Mouse (Mus musculus): ENCODE measurements around the gene Hnrnpa0. TPM values are rescaled to one million over a fixed set of nuclear protein-coding genes. Genes with fewer than 3 reads are reported as not detected.

Gene Hnrnpa0
- polyA plus RNA-seq, 1 experiment from 2014 or later = 56.4 TPM

DNA sequence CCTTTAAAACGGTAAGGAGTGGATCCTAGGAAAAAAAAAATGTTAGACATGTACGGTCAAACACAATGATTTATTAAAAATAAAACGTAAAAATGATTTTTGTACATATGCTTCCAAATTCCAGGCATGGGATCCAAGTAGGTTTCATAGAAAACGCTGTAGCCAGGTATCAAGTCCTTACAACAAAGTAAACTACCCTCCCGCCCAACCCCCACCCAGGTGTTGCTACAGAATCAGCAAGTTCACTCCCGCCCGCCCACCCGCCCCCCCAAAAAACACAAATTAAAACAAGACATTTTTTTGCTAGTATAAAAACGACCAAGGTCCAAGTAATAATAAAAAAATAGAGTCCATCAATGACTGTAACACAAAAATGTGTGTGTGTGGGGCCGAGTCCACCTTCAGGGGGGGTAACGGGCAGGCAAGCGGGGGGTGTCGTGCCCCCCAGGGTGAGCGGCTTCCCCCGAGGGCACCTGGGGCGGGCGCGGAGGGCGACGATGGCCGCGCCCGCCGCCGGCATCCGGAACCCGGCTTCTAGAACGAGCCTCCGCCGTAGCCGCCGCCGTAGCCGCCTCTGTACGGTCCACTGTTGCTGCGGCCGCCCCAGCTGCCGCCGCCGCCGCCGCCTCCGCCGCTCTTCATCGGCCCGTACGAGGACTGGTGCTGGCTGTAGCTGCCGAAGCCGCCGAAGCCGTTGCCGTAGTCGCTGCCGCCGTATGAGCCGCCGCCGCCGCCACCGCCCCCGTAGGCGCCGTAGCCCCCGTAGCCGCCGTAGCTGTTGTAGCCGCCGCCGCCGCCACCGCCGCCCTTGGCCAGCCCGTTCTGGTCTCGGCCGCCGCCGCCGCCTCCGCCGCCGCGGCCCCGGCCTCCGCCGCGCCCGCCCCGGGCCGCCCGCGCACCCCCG is 1.2 kb downstream of the Hnrnpa0 start:
- H3K36me3 ChIP-seq = peaks cover 17% of the 10 kb centered on the region
- H3K27ac ChIP-seq = peak overlapping the region; percentile 99
- H3K4me1 ChIP-seq (replicated peaks) = peaks cover 29% of the 10 kb centered on the region
- under 1% methylated on average over 58 of the region's 92 CpGs for WGBS
- no peaks in the 10 kb centered on the region for H3K9me3 ChIP-seq
- H3K9ac ChIP-seq (replicated peaks) = peak overlapping the region; percentile 100
- no peak for ATAC-seq (ENCODE audit: insufficient number of reproducible peaks, insufficient read depth, low FRiP score, low TSS enrichment, low read depth)
- H3K27me3 ChIP-seq = no peaks in the 10 kb centered on the region
- peak overlapping the region; percentile 99 for H3K4me3 ChIP-seq (replicated peaks)
- H3K4me2 ChIP-seq = peak overlapping the region; percentile 75

- Histone ChIP-seq H3K9me3 (no peaks in the 10 kb centered on the region), H3K9ac (replicated peaks) (no peak overlapping the region; the same call in 1 of the 2 replicates), H3K4me1 (replicated peaks) (peaks cover 29% of the 10 kb centered on the region), H3K27ac (no peak overlapping the region), H3K4me3 (replicated peaks) (peak overlapping the region; percentile 40), H3K4me2 (peak overlapping the region; percentile 75), H3K36me3 (peaks cover 17% of the 10 kb centered on the region), H3K27me3 (no peaks in the 10 kb centered on the region)
- ATAC-seq (ENCODE audit: insufficient number of reproducible peaks, insufficient read depth, low FRiP score, low TSS enrichment, low read depth) = no peak
- WGBS = 33% methylated on average over 7 of the region's 7 CpGs
These were observed 2.2 kb downstream of the Hnrnpa0 start for GRCm38 (mm10) chr13:58126126-58126525.

DNA sequence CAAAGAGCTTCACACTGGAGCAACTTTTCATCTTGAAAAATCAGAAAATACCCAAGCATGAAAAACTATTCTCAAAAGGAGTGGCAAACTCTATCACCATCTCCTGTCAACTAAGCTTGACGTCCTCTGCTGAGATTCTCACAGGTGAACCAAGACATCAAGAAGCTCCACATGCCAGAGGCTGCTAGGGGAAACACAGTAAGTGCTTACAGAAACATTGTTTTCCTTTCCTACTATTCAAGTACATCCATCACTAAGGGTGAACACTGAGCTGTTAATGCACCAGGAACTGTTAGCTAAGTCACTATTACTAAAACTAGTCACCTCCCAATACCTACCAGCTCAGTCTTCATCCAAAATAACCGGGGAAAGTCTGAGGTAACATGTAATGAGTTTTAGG is 3.4 kb downstream of the Hnrnpa0 start:
- Histone ChIP-seq H3K27me3 (no peaks in the 10 kb centered on the region), H3K36me3 (peaks cover 17% of the 10 kb centered on the region), H3K27ac (no peak overlapping the region), H3K4me1 (replicated peaks) (peaks cover 27% of the 10 kb centered on the region), H3K4me3 (replicated peaks) (no peak overlapping the region), H3K4me2 (peak overlapping the region; percentile 75), H3K9ac (replicated peaks) (no peak overlapping the region), H3K9me3 (no peaks in the 10 kb centered on the region)
- no peak for ATAC-seq (ENCODE audit: insufficient number of reproducible peaks, insufficient read depth, low FRiP score, low TSS enrichment, low read depth)
- WGBS = 65% methylated on average over 2 of the region's 2 CpGs

DNA sequence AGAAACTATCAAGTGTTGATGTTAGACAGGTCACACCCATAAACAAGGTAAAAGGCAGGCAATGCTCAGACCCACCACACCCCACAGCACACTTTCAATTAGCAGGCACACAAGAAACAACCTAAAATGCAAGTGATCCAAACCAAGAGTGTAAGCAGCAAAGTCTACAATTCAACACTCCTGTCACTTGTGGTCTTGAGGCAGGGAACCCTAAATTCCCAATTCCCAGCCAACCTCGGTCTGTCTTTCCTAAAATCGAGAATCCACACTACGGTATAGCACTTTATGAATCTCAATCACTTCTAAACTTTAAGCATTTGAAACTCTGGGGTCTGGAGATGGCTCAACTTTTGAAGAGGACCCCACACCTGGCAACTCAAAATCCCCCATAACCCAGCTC is 4.1 kb downstream of the Hnrnpa0 start:
- no peak for ATAC-seq (ENCODE audit: insufficient number of reproducible peaks, insufficient read depth, low FRiP score, low TSS enrichment, low read depth)
- 83% methylated on average over 3 of the region's 3 CpGs for WGBS
- no peaks in the 10 kb centered on the region for H3K27me3 ChIP-seq
- no peak overlapping the region for H3K4me2 ChIP-seq
- H3K9me3 ChIP-seq = no peaks in the 10 kb centered on the region
- no peak overlapping the region for H3K4me3 ChIP-seq (replicated peaks)
- no peak overlapping the region for H3K27ac ChIP-seq
- peaks cover 17% of the 10 kb centered on the region for H3K36me3 ChIP-seq
- H3K9ac ChIP-seq (replicated peaks) = no peak overlapping the region
- H3K4me1 ChIP-seq (replicated peaks) = peaks cover 20% of the 10 kb centered on the region

DNA sequence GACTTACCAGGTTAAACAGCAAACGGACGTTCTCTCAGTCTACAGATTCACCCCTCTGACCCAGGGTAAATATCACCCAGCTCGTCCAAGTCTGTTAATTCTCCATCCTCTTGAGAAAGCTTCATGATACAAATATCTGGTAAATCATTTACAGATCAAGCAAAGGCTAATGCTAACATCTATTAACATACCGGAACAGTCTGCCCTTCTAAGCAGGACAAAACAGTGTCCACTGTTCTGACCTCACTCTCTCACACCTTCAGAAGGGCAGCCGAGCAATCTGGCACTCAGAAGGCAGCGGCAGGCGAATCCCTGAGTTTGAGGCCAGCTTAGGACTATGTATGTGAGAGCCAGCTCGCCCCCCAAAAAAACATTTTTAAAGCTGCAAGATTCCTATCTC is 5.0 kb downstream of the Hnrnpa0 start:
- Histone ChIP-seq H3K27ac (no peak overlapping the region), H3K4me3 (replicated peaks) (no peak overlapping the region), H3K4me2 (no peak overlapping the region), H3K9ac (replicated peaks) (no peak overlapping the region), H3K4me1 (replicated peaks) (peaks cover 20% of the 10 kb centered on the region), H3K27me3 (no peaks in the 10 kb centered on the region), H3K36me3 (peaks cover 17% of the 10 kb centered on the region), H3K9me3 (no peaks in the 10 kb centered on the region)
- 77% methylated on average over 8 of the region's 8 CpGs for WGBS
- no peak for ATAC-seq (ENCODE audit: insufficient number of reproducible peaks, insufficient read depth, low FRiP score, low TSS enrichment, low read depth)

GRCm38 (mm10) chr13:58122786-58123297 is 5.5 kb downstream of the Hnrnpa0 start:
- H3K9ac ChIP-seq (replicated peaks) = no peak overlapping the region
- no peak overlapping the region for H3K4me2 ChIP-seq
- peaks cover 17% of the 10 kb centered on the region for H3K36me3 ChIP-seq
- peaks cover 20% of the 10 kb centered on the region for H3K4me1 ChIP-seq (replicated peaks)
- WGBS = 73% methylated on average over 10 of the region's 10 CpGs
- no peak for ATAC-seq (ENCODE audit: insufficient number of reproducible peaks, insufficient read depth, low FRiP score, low TSS enrichment, low read depth)
- no peaks in the 10 kb centered on the region for H3K9me3 ChIP-seq
- no peak overlapping the region for H3K27ac ChIP-seq
- H3K4me3 ChIP-seq (replicated peaks) = no peak overlapping the region
- H3K27me3 ChIP-seq = no peaks in the 10 kb centered on the region

GRCm38 (mm10) chr13:58117318-58118017 is 10.9 kb downstream of the Hnrnpa0 start:
- no peak for ATAC-seq (ENCODE audit: insufficient number of reproducible peaks, insufficient read depth, low FRiP score, low TSS enrichment, low read depth)
- Histone ChIP-seq H3K4me2 (no peak overlapping the region), H3K4me3 (replicated peaks) (no peak overlapping the region), H3K27ac (no peak overlapping the region), H3K36me3 (no peaks in the 10 kb centered on the region), H3K27me3 (no peaks in the 10 kb centered on the region), H3K9me3 (no peaks in the 10 kb centered on the region), H3K9ac (replicated peaks) (no peak overlapping the region), H3K4me1 (replicated peaks) (peaks cover 21% of the 10 kb centered on the region; the same call in 1 of the 2 replicates)
- WGBS = 68% methylated on average over 8 of the region's 8 CpGs

DNA sequence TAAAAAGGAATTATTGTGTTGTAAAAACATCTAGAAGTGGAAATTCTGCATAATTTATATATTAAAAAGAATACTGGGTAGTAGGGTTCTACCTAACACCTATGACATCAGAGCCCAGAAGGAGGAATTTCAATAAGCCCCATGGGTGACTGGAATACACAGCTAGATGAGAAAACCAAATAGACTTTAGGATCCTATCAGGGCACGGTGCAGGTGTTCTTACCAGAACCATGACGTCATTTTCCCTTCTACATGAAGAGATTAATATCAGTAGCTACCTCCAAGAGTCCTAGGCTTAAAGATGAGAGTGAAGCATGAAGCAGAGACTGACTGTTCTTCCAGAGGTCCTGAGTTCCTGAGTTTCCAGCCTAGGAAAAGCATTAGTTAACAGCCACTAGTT is 11.6 kb downstream of the Hnrnpa0 start:
- 83% methylated on average over 2 of the region's 2 CpGs for WGBS
- H3K36me3 ChIP-seq = no peaks in the 10 kb centered on the region
- H3K9ac ChIP-seq (replicated peaks) = no peak overlapping the region
- H3K9me3 ChIP-seq = no peaks in the 10 kb centered on the region
- no peak overlapping the region for H3K27ac ChIP-seq
- H3K4me3 ChIP-seq (replicated peaks) = no peak overlapping the region
- ATAC-seq (ENCODE audit: insufficient number of reproducible peaks, insufficient read depth, low FRiP score, low TSS enrichment, low read depth) = no peak
- no peaks in the 10 kb centered on the region for H3K27me3 ChIP-seq
- peaks cover 28% of the 10 kb centered on the region for H3K4me1 ChIP-seq (replicated peaks)
- H3K4me2 ChIP-seq = no peak overlapping the region

- WGBS = 33% methylated on average over 13 of the region's 13 CpGs
- no peak overlapping the region for H3K4me3 ChIP-seq (replicated peaks)
- H3K27me3 ChIP-seq = no peaks in the 10 kb centered on the region
- no peak overlapping the region for H3K9ac ChIP-seq (replicated peaks)
- no peaks in the 10 kb centered on the region for H3K9me3 ChIP-seq
- no peak overlapping the region for H3K27ac ChIP-seq
- no peak overlapping the region for H3K4me2 ChIP-seq
- H3K4me1 ChIP-seq (replicated peaks) = peaks cover 34% of the 10 kb centered on the region
- no peak for ATAC-seq (ENCODE audit: insufficient number of reproducible peaks, insufficient read depth, low FRiP score, low TSS enrichment, low read depth)
- no peaks in the 10 kb centered on the region for H3K36me3 ChIP-seq
These were observed 13.1 kb downstream of the Hnrnpa0 start for GRCm38 (mm10) chr13:58115227-58115626.

- 1% methylated on average over 35 of the region's 35 CpGs for WGBS
- Histone ChIP-seq H3K9me3 (no peaks in the 10 kb centered on the region), H3K36me3 (no peaks in the 10 kb centered on the region), H3K4me1 (replicated peaks) (peaks cover 34% of the 10 kb centered on the region), H3K27ac (peak within 1 kb of the TSS; percentile 88), H3K9ac (replicated peaks) (peak within 1 kb of the TSS; percentile 70), H3K27me3 (no peaks in the 10 kb centered on the region), H3K4me3 (replicated peaks) (peak within 1 kb of the TSS; percentile 56), H3K4me2 (peak within 1 kb of the TSS; percentile 83)
- ATAC-seq (ENCODE audit: insufficient number of reproducible peaks, insufficient read depth, low FRiP score, low TSS enrichment, low read depth) = peak; percentile 90
These were observed 15.1 kb downstream of the Hnrnpa0 start, which contains the start of gene Klhl3 for GRCm38 (mm10) chr13:58113061-58113900. Gene Klhl3, minus strand, starts transcription at chr13:58113592.

Measured in limb, embryonic 12.5 days (tissue).